Mouse (Mus musculus) macrophage (primary cell): Measurements from ENCODE around the gene Gm47996. TPM values are rescaled to one million over a fixed set of nuclear protein-coding genes. Genes with fewer than 3 reads are reported as not detected.
"Not testable (repeated sequence)": the region's sequence is repeated elsewhere in the genome, so short reads cannot be mapped to it uniquely, and the experiment has no call there.

Experiments
- H3K27ac ChIP-seq: fragments of 350-480 bp; formaldehyde crosslinking; 2 replicates; pipeline ENCODE4 v1.9.0; 2021
- H3K36me3 ChIP-seq: fragments of 350-480 bp; formaldehyde crosslinking; 2 replicates; pipeline ENCODE4 v1.9.0; 2021; ENCODE audit errors: inconsistent target
- H3K4me3 ChIP-seq: fragments of 350-480 bp; formaldehyde crosslinking; 2 replicates; pipeline ENCODE4 v1.9.0; 2021; ENCODE audit errors: inconsistent target
- H3K79me2 ChIP-seq: fragments of 350-480 bp; formaldehyde crosslinking; 2 replicates; pipeline ENCODE4 v1.9.0; 2021; ENCODE audit errors: inconsistent target
- WGBS: methylation state at CpG from one replicate; pipeline ENCODE4 v1.1.7; 2026; ENCODE audit warnings: inconsistent platforms; ENCODE audit not compliant: missing documents; 5-methylcytosine and 5-hydroxymethylcytosine counted together
- polyA plus RNA-seq: library from polyadenylated mRNA; stranded (reverse); fragments of 250-400 nt; gene quantifications from 3 replicates; pipeline ENCODE4 v1.2.4, GENCODE M21; 2018; ENCODE audit warnings: inconsistent platforms
- total RNA-seq, 78 experiments: library from RNA; depleted of rRNA; stranded (reverse); fragments of 250-400 nt; gene quantifications; 1 replicate in 9 of 78; 2 replicates in 24 of 78; 3 replicates in 43 of 78; 4 replicates in 2 of 78; pipeline ENCODE4 v1.2.4; 2018; ENCODE audit warnings: inconsistent platforms in 56 of 78

Gm47996 gene
- total RNA-seq (2018; cell fraction: chromatin; rRNA removed), result not detected
- total RNA-seq (2018; cell fraction: cytosol; rRNA removed), result not detected
- not detected for total RNA-seq (2018; cell fraction: nucleus; rRNA removed)
- not detected in 3 replicates for polyA plus RNA-seq

GRCm38 (mm10) chr1:151209824-151210355 is at the start of gene Gm47996:
Gm47996 (plus strand) TSS chr1:151210131.
- not testable (repeated sequence) for H3K36me3 ChIP-seq, H3K27ac ChIP-seq, H3K79me2 ChIP-seq, H3K4me3 ChIP-seq
- no CpG with 5 or more reads among the region's 8 CpGs for WGBS

- Histone ChIP-seq H3K36me3 (no peaks in the 10 kb centered on the region), H3K4me3 (no peak overlapping the region), H3K79me2 (no peaks in the 10 kb centered on the region), H3K27ac (no peak overlapping the region)
- WGBS, result 77% methylated on average over 8 of the region's 8 CpGs
Observed at GRCm38 (mm10) chr1:151166031-151166430, 43.9 kb upstream of the Gm47996 start.

DNA sequence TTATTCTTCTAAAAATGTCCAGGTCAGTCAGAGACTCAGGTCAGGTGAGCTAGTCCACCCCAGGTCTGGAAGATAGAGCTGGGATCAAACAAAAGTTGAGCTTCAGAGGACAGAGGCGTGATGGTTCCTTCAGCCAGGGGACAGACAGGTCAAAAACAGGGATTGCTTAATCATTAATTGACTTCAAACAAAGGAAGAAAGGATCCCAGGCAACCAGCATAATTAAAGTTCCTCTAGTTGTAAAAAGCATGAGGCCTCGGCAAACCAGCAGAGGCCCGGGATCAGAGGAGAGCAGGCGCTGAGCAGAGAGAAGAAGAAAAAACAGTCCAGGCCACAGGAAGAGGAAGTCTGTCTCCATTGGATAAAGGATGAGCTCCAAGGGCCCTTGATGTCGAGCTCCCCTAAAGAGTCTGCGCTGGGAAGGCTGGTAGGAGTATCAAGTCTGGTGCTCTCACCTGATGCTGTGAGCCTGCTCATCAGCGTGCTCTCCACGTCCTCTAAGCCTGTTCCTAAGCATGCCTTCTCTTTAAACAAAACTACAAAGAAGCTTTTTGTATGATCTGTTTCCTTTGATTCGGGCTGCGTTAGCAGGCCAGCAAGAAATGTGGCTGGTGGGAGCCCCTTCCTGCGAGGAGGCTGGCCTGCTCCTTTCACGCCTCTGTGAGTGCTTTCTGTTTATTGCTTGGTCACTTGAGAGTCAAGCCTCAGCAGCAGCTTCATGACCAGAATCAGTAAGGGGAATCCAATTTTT is 42.5 kb upstream of the Gm47996 start:
- no peak overlapping the region for H3K27ac ChIP-seq
- H3K4me3 ChIP-seq, result no peak overlapping the region
- WGBS, result 74% methylated on average over 12 of the region's 12 CpGs
- no peaks in the 10 kb centered on the region for H3K79me2 ChIP-seq
- H3K36me3 ChIP-seq, result no peaks in the 10 kb centered on the region

DNA sequence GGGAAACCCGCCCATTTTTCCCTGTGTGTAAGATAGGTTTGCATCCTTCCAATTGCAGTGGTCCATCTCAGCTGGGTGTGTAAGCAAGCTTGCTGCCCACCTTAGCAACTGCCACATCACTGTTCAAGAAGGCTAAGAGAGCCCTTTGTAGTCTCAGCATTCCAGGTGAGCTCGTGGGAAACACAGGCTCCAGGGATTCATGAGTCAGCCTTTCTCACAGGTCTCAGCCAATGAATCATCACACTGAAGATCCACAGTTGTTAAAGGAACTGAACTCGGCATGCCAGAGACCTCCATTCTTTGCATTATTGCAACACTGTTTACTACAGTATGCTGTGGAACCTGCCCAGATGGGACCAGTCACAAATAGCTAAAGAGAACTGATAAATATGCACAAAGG is 41.3 kb upstream of the Gm47996 start:
- no peak overlapping the region for H3K27ac ChIP-seq
- 68% methylated on average over 3 of the region's 3 CpGs for WGBS

DNA sequence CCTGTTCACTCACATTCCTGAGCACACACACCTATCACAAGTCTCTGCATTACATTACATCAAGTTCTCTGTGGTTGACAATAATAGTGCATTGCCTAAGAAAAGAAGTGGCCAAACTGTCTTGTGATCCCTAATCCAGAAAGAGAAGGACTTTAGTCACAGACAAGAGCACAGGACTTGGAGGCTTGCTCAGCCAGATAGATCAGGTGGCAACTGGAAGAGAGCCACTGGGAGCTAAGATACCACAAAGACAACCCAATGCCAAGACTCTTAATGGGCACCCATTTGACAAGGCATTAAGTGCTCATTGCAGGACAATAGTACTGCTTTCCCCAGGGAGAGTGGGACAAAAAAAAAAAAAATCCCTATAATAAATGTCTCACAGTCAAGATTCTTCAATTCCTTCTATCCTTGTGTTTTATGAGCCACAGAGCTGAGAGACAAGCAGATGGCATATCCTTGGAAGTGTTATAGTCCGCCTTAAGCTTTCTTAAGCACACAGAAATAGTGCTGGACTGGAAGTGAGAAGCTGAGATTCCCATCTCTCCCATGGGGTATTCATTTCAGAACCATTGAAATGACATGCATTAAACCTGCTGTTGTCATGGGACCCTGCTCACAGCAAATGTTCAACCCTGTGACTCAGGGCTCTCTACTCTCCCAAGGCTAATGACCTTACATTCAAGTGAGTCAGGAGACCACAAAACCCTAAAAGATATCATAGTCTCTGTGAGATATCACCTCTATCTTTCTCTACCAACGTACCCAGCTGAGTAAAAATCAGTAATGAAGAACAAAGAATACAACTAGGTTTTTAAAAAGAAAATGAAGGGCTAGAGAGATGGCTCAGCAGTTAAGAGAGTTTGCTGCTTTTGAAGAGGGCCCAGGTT is 38.1 kb upstream of the Gm47996 start:
- WGBS, result 88% methylated on average over 2 of the region's 2 CpGs

More for the DNA sequence above, 41.3 kb upstream of the Gm47996 start:
- Histone ChIP-seq H3K4me3 (no peak overlapping the region), H3K79me2 (no peaks in the 10 kb centered on the region), H3K36me3 (no peaks in the 10 kb centered on the region)

GRCm38 (mm10) chr1:151177030-151177936 is 32.6 kb upstream of the Gm47996 start:
- H3K27ac ChIP-seq, result no peak overlapping the region
- WGBS, result 41% methylated on average over 8 of the region's 10 CpGs
- no peaks in the 10 kb centered on the region for H3K36me3 ChIP-seq
- no peaks in the 10 kb centered on the region for H3K79me2 ChIP-seq
- H3K4me3 ChIP-seq, result no peak overlapping the region

More for the DNA sequence above, 38.1 kb upstream of the Gm47996 start:
- H3K79me2 ChIP-seq, result no peaks in the 10 kb centered on the region
- no peak overlapping the region for H3K27ac ChIP-seq
- H3K4me3 ChIP-seq, result no peak overlapping the region
- no peaks in the 10 kb centered on the region for H3K36me3 ChIP-seq

DNA sequence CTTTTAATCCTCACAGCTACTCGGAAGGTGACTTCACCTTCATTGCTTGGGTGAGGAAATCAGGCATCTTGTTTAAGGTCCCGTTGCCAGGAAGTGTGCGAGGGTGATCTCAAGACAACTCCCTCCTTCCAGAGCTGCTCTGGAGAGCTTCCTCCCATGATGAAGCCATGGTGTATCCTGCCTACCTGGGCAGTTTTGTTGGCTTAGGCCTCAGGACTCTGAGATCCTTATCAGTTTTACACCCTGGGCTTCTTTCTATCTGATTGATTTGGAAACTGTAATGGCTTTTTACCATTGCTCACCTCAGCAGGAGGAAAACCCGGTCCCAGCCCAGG is 32.0 kb upstream of the Gm47996 start:
- no peak overlapping the region for H3K27ac ChIP-seq
- WGBS, result 55% methylated on average over 4 of the region's 4 CpGs
- H3K36me3 ChIP-seq, result no peaks in the 10 kb centered on the region

DNA sequence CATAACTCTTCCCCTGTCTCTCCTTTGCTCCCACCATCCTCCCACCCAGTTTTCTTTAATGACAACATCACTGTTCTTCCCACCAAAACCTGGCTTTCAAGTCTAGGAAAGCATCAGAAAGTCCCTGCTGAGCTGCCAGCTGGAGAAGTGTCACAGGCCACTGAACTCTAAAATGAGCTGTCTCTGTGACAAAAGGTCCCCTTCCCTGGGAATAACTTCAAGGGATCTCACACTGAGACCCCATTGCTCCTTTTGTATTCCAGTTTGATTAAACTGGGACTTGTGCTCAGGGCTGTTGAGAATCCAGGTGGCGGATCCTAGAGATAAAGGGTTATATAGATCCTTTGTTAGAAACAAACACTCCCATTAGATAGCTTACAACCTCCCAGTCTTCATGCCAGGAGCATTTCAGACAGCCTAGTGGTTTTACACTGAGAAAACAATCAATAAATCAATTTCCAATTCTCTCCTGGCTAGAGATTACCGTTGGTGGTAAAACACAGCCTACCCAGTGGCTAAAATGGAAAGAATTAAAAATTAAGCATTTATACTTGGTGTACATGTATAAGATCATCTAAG is 31.3 kb upstream of the Gm47996 start:
- WGBS, result 96% methylated on average over 2 of the region's 2 CpGs
- H3K27ac ChIP-seq, result no peak overlapping the region
- H3K4me3 ChIP-seq, result no peak overlapping the region
- H3K36me3 ChIP-seq, result no peaks in the 10 kb centered on the region
- H3K79me2 ChIP-seq, result no peaks in the 10 kb centered on the region

More for the DNA sequence above, 32.0 kb upstream of the Gm47996 start:
- no peak overlapping the region for H3K4me3 ChIP-seq
- no peaks in the 10 kb centered on the region for H3K79me2 ChIP-seq

GRCm38 (mm10) chr1:151180167-151180566 is 29.8 kb upstream of the Gm47996 start:
- 93% methylated on average over 2 of the region's 2 CpGs for WGBS
- no peak overlapping the region for H3K27ac ChIP-seq
- H3K36me3 ChIP-seq, result no peaks in the 10 kb centered on the region
- H3K79me2 ChIP-seq, result no peaks in the 10 kb centered on the region
- no peak overlapping the region for H3K4me3 ChIP-seq

- H3K36me3 ChIP-seq, H3K79me2 ChIP-seq, H3K27ac ChIP-seq, H3K4me3 ChIP-seq: not testable (repeated sequence)
- no CpG with 5 or more reads among the region's 7 CpGs for WGBS
Observed at GRCm38 (mm10) chr1:151182266-151182665, 27.7 kb upstream of the Gm47996 start, which contains the start of gene Gm47985. Gm47985 (plus strand) TSS chr1:151182537.

DNA sequence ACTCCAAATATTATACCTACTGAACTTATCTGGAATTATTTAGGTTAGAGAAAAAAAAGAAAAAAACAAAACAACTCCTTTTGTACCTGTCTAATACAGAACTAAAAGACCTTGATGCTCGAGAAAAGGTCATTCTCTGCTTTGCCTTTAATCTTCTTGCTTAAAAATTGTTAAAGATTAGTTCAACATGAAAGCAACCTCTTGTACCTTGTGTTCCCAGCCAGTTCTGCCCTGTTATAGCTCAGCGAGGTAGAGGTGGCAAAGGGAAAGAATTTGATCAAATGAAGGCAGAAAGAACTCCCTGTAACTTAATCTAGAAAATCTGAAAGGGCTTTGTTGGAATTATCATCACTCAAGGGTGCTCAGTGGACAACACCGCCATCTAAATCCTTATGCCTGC is 23.7 kb upstream of the Gm47996 start:
- WGBS, result 94% methylated on average over 2 of the region's 3 CpGs
- not testable (repeated sequence) for H3K4me3 ChIP-seq, H3K79me2 ChIP-seq, H3K36me3 ChIP-seq, H3K27ac ChIP-seq

- H3K4me3 ChIP-seq, H3K79me2 ChIP-seq, H3K27ac ChIP-seq, H3K36me3 ChIP-seq: not testable (repeated sequence)
- 90% methylated on average over 4 of the region's 4 CpGs for WGBS
Observed at GRCm38 (mm10) chr1:151186879-151187424, 23.0 kb upstream of the Gm47996 start.

GRCm38 (mm10) chr1:151188469-151188868 is 21.5 kb upstream of the Gm47996 start:
- Histone ChIP-seq H3K27ac (no peak overlapping the region), H3K79me2 (no peaks in the 10 kb centered on the region), H3K36me3 (no peaks in the 10 kb centered on the region), H3K4me3 (no peak overlapping the region)
- WGBS, result 74% methylated on average over 4 of the region's 4 CpGs
